Mouse (Mus musculus) thymus, postnatal 36 days (tissue): Measurements from ENCODE around the gene Ppp3ca.
A peak's percentile ranks its signal among the peaks of the same experiment; 100 is the strongest.
"Not testable (repeated sequence)": the region's sequence is repeated elsewhere in the genome, so short reads cannot be mapped to it uniquely, and the experiment has no call there.

Experiments used
- DNase-seq, 2 experiments: peaks; one replicate each; pipeline ENCODE4 v3.0.0; 2022; ENCODE audit warnings: mixed read lengths in 2 of 2

The Ppp3ca gene

GRCm38 (mm10) chr3:136688101-136688586 is 18.2 kb downstream of the Ppp3ca start:
- DNase-seq = peak; percentile 23 to 39

- DNase-seq = no peak
These were observed 20.0 kb downstream of the Ppp3ca start for GRCm38 (mm10) chr3:136689793-136690543.

GRCm38 (mm10) chr3:136691984-136692383 is 22.1 kb downstream of the Ppp3ca start:
- DNase-seq = no peak

- no peak for DNase-seq
These were observed 23.6 kb downstream of the Ppp3ca start for GRCm38 (mm10) chr3:136693547-136693946.

GRCm38 (mm10) chr3:136697626-136698191 is 27.8 kb downstream of the Ppp3ca start:
- DNase-seq = no peak

- not testable (repeated sequence) for DNase-seq
These were observed 29.8 kb downstream of the Ppp3ca start for GRCm38 (mm10) chr3:136699711-136700110.

- DNase-seq = no peak
These were observed 30.6 kb downstream of the Ppp3ca start for GRCm38 (mm10) chr3:136700447-136701009.

GRCm38 (mm10) chr3:136702861-136703260 is 32.9 kb downstream of the Ppp3ca start:
- DNase-seq = no peak

- no peak for DNase-seq
These were observed 34.8 kb downstream of the Ppp3ca start for GRCm38 (mm10) chr3:136704515-136705247.

- no peak for DNase-seq
These were observed 36.1 kb downstream of the Ppp3ca start for GRCm38 (mm10) chr3:136706048-136706447.

- no peak for DNase-seq
These were observed 36.8 kb downstream of the Ppp3ca start for GRCm38 (mm10) chr3:136706771-136707170.

GRCm38 (mm10) chr3:136707222-136708019 is 37.5 kb downstream of the Ppp3ca start:
- no peak for DNase-seq

GRCm38 (mm10) chr3:136708230-136708629 is 38.3 kb downstream of the Ppp3ca start:
- no peak for DNase-seq

- DNase-seq = no peak
These were observed 40.5 kb downstream of the Ppp3ca start for GRCm38 (mm10) chr3:136710310-136710906.

GRCm38 (mm10) chr3:136714307-136715039 is 44.5 kb downstream of the Ppp3ca start:
- DNase-seq = no peak

GRCm38 (mm10) chr3:136716247-136716646 is 46.3 kb downstream of the Ppp3ca start:
- DNase-seq = no peak

GRCm38 (mm10) chr3:136718412-136718811 is 48.5 kb downstream of the Ppp3ca start:
- DNase-seq = no peak

- DNase-seq = no peak
These were observed 51.3 kb downstream of the Ppp3ca start for GRCm38 (mm10) chr3:136721241-136721640.

- DNase-seq = no peak
These were observed 52.0 kb downstream of the Ppp3ca start for GRCm38 (mm10) chr3:136721804-136722427.

GRCm38 (mm10) chr3:136722493-136722892 is 52.6 kb downstream of the Ppp3ca start:
- no peak for DNase-seq
